8 mouse cellular contexts compared by ENCODE assay signal in genomic region chr12:100520077-100520793, GRCm38 (mm10). TPM values are rescaled to one million over a fixed set of nuclear protein-coding genes. Genes with fewer than 3 reads are reported as not detected.
DNase-seq lines count a peak whose midpoint lies in the region; ATAC-seq and TF ChIP-seq lines count a peak whose summit lies in the region.

No protein-coding gene starts in this region.

- no peaks in the 10 kb centered on the region for H3K27me3 ChIP-seq in embryonic facial prominence, embryonic 12.5 days
- H3K27me3 ChIP-seq in heart, embryonic 12.5 days (replicated peaks), result no peaks in the 10 kb centered on the region
- no peaks in the 10 kb centered on the region for H3K27me3 ChIP-seq in kidney, embryonic 15.5 days
- H3K27me3 ChIP-seq in neural tube, embryonic 14.5 days (ENCODE audit: control insufficient read depth, insufficient read depth, low read length), result no peaks in the 10 kb centered on the region

- DNase-seq in B cell, adult 2 months, result peak; percentile 58 to 70
- DNase-seq in adrenal gland, adult 18-20 months (ENCODE audit: low spot score in 2 of 2), result peak; percentile 58 to 63
- peak; percentile 65 for DNase-seq in lung, adult 2 months
- DNase-seq in thymus, postnatal 10 days (ENCODE audit: low spot score in 2 of 2), result peak; percentile 38 to 43

- H3K4me3 ChIP-seq in embryonic facial prominence, embryonic 12.5 days, result peak overlapping the region; percentile 82
- H3K4me3 ChIP-seq in heart, embryonic 12.5 days, result peak overlapping the region; percentile 82
- peak overlapping the region; percentile 91 for H3K4me3 ChIP-seq in kidney, embryonic 15.5 days (replicated peaks)
- peak overlapping the region; percentile 88 for H3K4me3 ChIP-seq in lung, adult 2 months (replicated peaks; ENCODE audit: extremely low read depth, low read depth, low read length)
- peak overlapping the region; percentile 86 for H3K4me3 ChIP-seq in neural tube, embryonic 14.5 days (ENCODE audit: low read depth, low read length)

- H3K4me2 ChIP-seq in embryonic facial prominence, embryonic 12.5 days (replicated peaks), result peak overlapping the region; percentile 86
- peak overlapping the region; percentile 89 for H3K4me2 ChIP-seq in heart, embryonic 12.5 days
- H3K4me2 ChIP-seq in kidney, embryonic 15.5 days, result peak overlapping the region; percentile 82
- H3K4me2 ChIP-seq in neural tube, embryonic 14.5 days (ENCODE audit: low read depth, low read length), result peak overlapping the region; percentile 91

- H3K4me1 ChIP-seq in embryonic facial prominence, embryonic 12.5 days, result peaks cover 17% of the 10 kb centered on the region
- peaks cover 34% of the 10 kb centered on the region for H3K4me1 ChIP-seq in heart, embryonic 12.5 days (replicated peaks)
- peaks cover 37% of the 10 kb centered on the region for H3K4me1 ChIP-seq in kidney, embryonic 15.5 days
- peaks cover 10% of the 10 kb centered on the region for H3K4me1 ChIP-seq in lung, adult 2 months (ENCODE audit: control insufficient read depth, insufficient read depth, low read length)
- peaks cover 10% of the 10 kb centered on the region for H3K4me1 ChIP-seq in neural tube, embryonic 14.5 days (ENCODE audit: control insufficient read depth, insufficient read depth, low read length)

- TF ChIP-seq CTCF in lung, adult 2 months (IDR thresholded peaks at IDR 0.05; ENCODE audit: insufficient read depth, low read length), result no peak

- H3K9me3 ChIP-seq in embryonic facial prominence, embryonic 12.5 days, result no peaks in the 10 kb centered on the region
- no peaks in the 10 kb centered on the region for H3K9me3 ChIP-seq in heart, embryonic 12.5 days (replicated peaks)
- H3K9me3 ChIP-seq in kidney, embryonic 15.5 days (replicated peaks), result no peaks in the 10 kb centered on the region
- H3K9me3 ChIP-seq in neural tube, embryonic 14.5 days (ENCODE audit: control insufficient read depth, low read length), result no peaks in the 10 kb centered on the region

- H3K9ac ChIP-seq in embryonic facial prominence, embryonic 12.5 days, result peak overlapping the region; percentile 95
- H3K9ac ChIP-seq in heart, embryonic 12.5 days, result peak overlapping the region; percentile 92
- peak overlapping the region; percentile 93 for H3K9ac ChIP-seq in kidney, embryonic 15.5 days
- peak overlapping the region; percentile 99 for H3K9ac ChIP-seq in neural tube, embryonic 14.5 days (replicated peaks; ENCODE audit: low read depth, low read length)

- H3K36me3 ChIP-seq in embryonic facial prominence, embryonic 12.5 days, result no peaks in the 10 kb centered on the region
- no peaks in the 10 kb centered on the region for H3K36me3 ChIP-seq in heart, embryonic 12.5 days
- 0 out of 2 replicates have a peak, but pooled peaks cover 4% of the 10 kb centered on the region for H3K36me3 ChIP-seq in kidney, embryonic 15.5 days
- no peaks in the 10 kb centered on the region for H3K36me3 ChIP-seq in neural tube, embryonic 14.5 days (ENCODE audit: control insufficient read depth, insufficient read depth, low read length)

- whole genome bisulfite sequencing in embryonic facial prominence, embryonic 12.5 days, result under 1% methylated on average over 61 of the region's 76 CpGs
- 6% methylated on average over 75 of the region's 76 CpGs for WGBS in heart, embryonic 12.5 days
- WGBS in kidney, embryonic 15.5 days, result under 1% methylated on average over 62 of the region's 76 CpGs
- 3% methylated on average over 76 of the region's 76 CpGs for WGBS in lung, adult 2 months
- 2% methylated on average over 43 of the region's 76 CpGs for WGBS in neural tube, embryonic 14.5 days

- no peak; the same call in 1 of the 2 replicates for ATAC-seq in embryonic facial prominence, embryonic 12.5 days (ENCODE audit: insufficient number of reproducible peaks, insufficient read depth, low FRiP score, low TSS enrichment)
- ATAC-seq in heart, embryonic 12.5 days (ENCODE audit: insufficient number of reproducible peaks, low FRiP score), result peak; percentile 78
- ATAC-seq in kidney, embryonic 15.5 days (replicated peaks; ENCODE audit: low FRiP score), result peak; percentile 74
- peak; percentile 59 for ATAC-seq in neural tube, embryonic 14.5 days (ENCODE audit: low read depth)

- TF ChIP-seq POLR2A in lung, adult 2 months (IDR thresholded peaks at IDR 0.05; ENCODE audit: borderline replicate concordance, extremely low read depth, low read depth, low read length), result no peak

- peak overlapping the region; percentile 75 for H3K27ac ChIP-seq in embryonic facial prominence, embryonic 12.5 days
- H3K27ac ChIP-seq in heart, embryonic 12.5 days (ENCODE audit: poor library complexity, severe bottlenecking), result peak overlapping the region; percentile 80
- H3K27ac ChIP-seq in kidney, embryonic 15.5 days, result peak overlapping the region; percentile 72
- H3K27ac ChIP-seq in neural tube, embryonic 14.5 days (ENCODE audit: low read depth, low read length), result peak overlapping the region; percentile 84

RNA-seq across cellular contexts. Expression of gene Ttc7b, which starts 0.4 kb away (rescaled TPM):
- 10 to 100 TPM; 87.5 to 91.4 TPM for total RNA-seq in adrenal gland, adult 18-20 months (2021)
- 5.1 and 5.3 TPM in 2 replicates for polyA plus RNA-seq in embryonic facial prominence, embryonic 12.5 days (2016; fragmentation: Nextera tagmentation; extraction: Ambion mirVana)
- polyA plus RNA-seq in heart, embryonic 12.5 days (2016; fragmentation: Nextera tagmentation; extraction: Ambion mirVana), result 6.9 and 7.6 TPM in 2 replicates
- polyA plus RNA-seq in kidney, embryonic 15.5 days (2015; fragmentation: Nextera tagmentation; extraction: Ambion mirVana), result 4.2 and 4.3 TPM in 2 replicates
- polyA plus RNA-seq in lung, adult 2 months (2012; rRNA removed), result 50.7 and 52.4 TPM in 2 replicates
- 12.5 and 14.0 TPM in 2 replicates for polyA plus RNA-seq in neural tube, embryonic 14.5 days (2014; fragmentation: Nextera tagmentation; extraction: Ambion mirVana)
